Mouse (Mus musculus) hindbrain, embryonic 16.5 days (tissue): Measurements from ENCODE around the gene Mlh1. TPM values are rescaled to one million over a fixed set of nuclear protein-coding genes. Genes with fewer than 3 reads are reported as not detected.

Experiments used
- ATAC-seq: fragments of 200-750 bp; cut with Nextera tagmentation; 2 replicates; pipeline ENCODE4 v1.8.0; 2017; ENCODE audit warnings: moderate TSS enrichment, moderate library complexity
- H3K27ac ChIP-seq: fragments of 300-500 bp; sonication (generic); 2 replicates; pipeline ENCODE4 v1.5.1; 2014; ENCODE audit warnings: low read depth, mild to moderate bottlenecking, control low read depth, low read length, moderate library complexity
- H3K27me3 ChIP-seq: fragments of 300-500 bp; sonication (generic); replicated peaks from 2 replicates; pipeline ENCODE4 v1.6.1; 2014; ENCODE audit warnings: low read length; ENCODE audit not compliant: control insufficient read depth, insufficient read depth
- H3K36me3 ChIP-seq: fragments of 300-500 bp; sonication (generic); 2 replicates; pipeline ENCODE4 v1.6.1; 2014; ENCODE audit warnings: mild to moderate bottlenecking, low read length, moderate library complexity, mixed read lengths; ENCODE audit not compliant: control insufficient read depth, insufficient read depth
- H3K4me1 ChIP-seq: fragments of 300-500 bp; sonication (generic); 2 replicates; pipeline ENCODE4 v1.6.1; 2014; ENCODE audit warnings: low read depth, low read length; ENCODE audit not compliant: control insufficient read depth, insufficient read depth
- H3K4me2 ChIP-seq: fragments of 300-500 bp; sonication (generic); 2 replicates; pipeline ENCODE4 v1.6.1; 2014; ENCODE audit warnings: mild to moderate bottlenecking, low read length, control low read depth, moderate library complexity
- H3K4me3 ChIP-seq: fragments of 300-500 bp; sonication (generic); 2 replicates; pipeline ENCODE4 v1.5.1; 2014; ENCODE audit warnings: mild to moderate bottlenecking, low read length, control low read depth, moderate library complexity
- H3K9ac ChIP-seq: fragments of 300-500 bp; sonication (generic); 2 replicates; pipeline ENCODE4 v1.6.1; 2014; ENCODE audit warnings: low read depth, mild to moderate bottlenecking, control low read depth, low read length, moderate library complexity
- H3K9me3 ChIP-seq: fragments of 300-500 bp; sonication (generic); 2 replicates; pipeline ENCODE4 v1.6.1; 2014; ENCODE audit warnings: mild to moderate bottlenecking, low read length, moderate library complexity; ENCODE audit not compliant: control insufficient read depth
- WGBS: fragments of 180-500 bp; shearing (Covaris S2); extraction: QIAGEN DNeasy Blood & Tissue Kit; methylation state at CpG from one replicate; pipeline ENCODE4 v1.1.7; 2014; 5-methylcytosine and 5-hydroxymethylcytosine counted together
- polyA plus RNA-seq: library from polyadenylated mRNA; unstranded; fragments of >200 nt; fragmentation: Nextera tagmentation; extraction: Ambion mirVana; gene quantifications from 2 replicates; pipeline ENCODE4 v1.2.1, GENCODE M21; 2015

Gene Mlh1
- polyA plus RNA-seq, 1 experiment from 2014 or later: 25.5 TPM

DNA sequence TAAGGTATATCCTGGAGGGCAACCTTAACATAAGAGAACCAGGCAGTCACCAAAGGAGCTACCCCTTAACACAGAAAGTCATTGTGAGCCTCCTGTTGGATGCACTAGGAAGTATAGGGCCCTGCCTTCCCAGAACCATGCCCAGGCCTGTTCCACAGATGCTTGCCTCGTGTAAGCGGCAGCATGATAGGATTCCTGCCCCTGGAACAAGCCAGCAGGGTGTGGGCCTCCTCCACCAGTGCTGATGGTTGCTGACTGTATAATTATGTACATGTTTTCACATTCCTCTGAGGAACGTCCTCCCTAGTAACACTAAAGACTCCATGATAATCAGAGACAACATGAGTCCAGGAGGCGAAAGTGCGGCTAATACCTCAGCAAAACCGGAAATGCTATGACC lies 28.2 kb downstream of the Mlh1 start:
- ATAC-seq: no peak
- no peak overlapping the region for H3K4me3 ChIP-seq
- no peak overlapping the region for H3K27ac ChIP-seq
- H3K36me3 ChIP-seq: peaks cover 18% of the 10 kb centered on the region
- no peak overlapping the region for H3K4me2 ChIP-seq
- H3K9me3 ChIP-seq: no peaks in the 10 kb centered on the region
- H3K4me1 ChIP-seq: no peaks in the 10 kb centered on the region
- no peaks in the 10 kb centered on the region for H3K27me3 ChIP-seq
- H3K9ac ChIP-seq: no peak overlapping the region
- 83% methylated on average over 6 of the region's 6 CpGs for WGBS

- no peak overlapping the region for H3K4me2 ChIP-seq
- H3K27me3 ChIP-seq: no peaks in the 10 kb centered on the region
- no peaks in the 10 kb centered on the region for H3K9me3 ChIP-seq
- no peak for ATAC-seq
- peaks cover 23% of the 10 kb centered on the region for H3K36me3 ChIP-seq
- H3K4me1 ChIP-seq: no peaks in the 10 kb centered on the region
- 86% methylated on average over 4 of the region's 4 CpGs for WGBS
- H3K27ac ChIP-seq: no peak overlapping the region
- H3K4me3 ChIP-seq: no peak overlapping the region
- no peak overlapping the region for H3K9ac ChIP-seq
These were observed 31.8 kb downstream of the Mlh1 start for GRCm38 (mm10) chr9:111239821-111240220.

DNA sequence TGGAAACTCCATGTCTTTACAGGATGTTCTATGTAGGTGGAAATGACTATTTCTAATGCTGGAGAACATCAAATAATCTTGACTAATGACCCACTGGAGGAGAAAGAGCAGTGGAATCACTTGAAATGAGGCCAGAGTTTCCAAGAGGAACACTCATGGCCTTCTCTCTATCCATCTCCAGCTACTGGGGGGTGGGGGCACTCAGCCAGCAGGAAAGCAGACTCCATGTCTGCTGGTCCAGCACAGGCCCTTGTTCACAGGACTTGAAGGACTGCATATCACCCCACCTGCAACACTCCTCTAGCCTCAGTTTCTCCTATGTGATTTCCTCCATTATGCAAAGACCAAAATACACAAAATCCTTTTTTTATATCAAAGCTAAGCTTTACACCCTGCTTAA lies 33.9 kb downstream of the Mlh1 start:
- H3K4me1 ChIP-seq: no peaks in the 10 kb centered on the region
- ATAC-seq: no peak
- H3K9ac ChIP-seq: no peak overlapping the region
- H3K4me3 ChIP-seq: no peak overlapping the region
- H3K36me3 ChIP-seq: peaks cover 25% of the 10 kb centered on the region
- no peak overlapping the region for H3K27ac ChIP-seq
- no peaks in the 10 kb centered on the region for H3K27me3 ChIP-seq
- no peak overlapping the region for H3K4me2 ChIP-seq
- no peaks in the 10 kb centered on the region for H3K9me3 ChIP-seq

GRCm38 (mm10) chr9:111234701-111235100 lies 36.9 kb downstream of the Mlh1 start:
- Histone ChIP-seq H3K9me3 (no peaks in the 10 kb centered on the region), H3K27ac (no peak overlapping the region), H3K4me3 (no peak overlapping the region), H3K4me1 (no peaks in the 10 kb centered on the region), H3K4me2 (no peak overlapping the region), H3K9ac (no peak overlapping the region), H3K36me3 (peaks cover 22% of the 10 kb centered on the region), H3K27me3 (no peaks in the 10 kb centered on the region)
- ATAC-seq: no peak
- WGBS: 89% methylated on average over 9 of the region's 9 CpGs

DNA sequence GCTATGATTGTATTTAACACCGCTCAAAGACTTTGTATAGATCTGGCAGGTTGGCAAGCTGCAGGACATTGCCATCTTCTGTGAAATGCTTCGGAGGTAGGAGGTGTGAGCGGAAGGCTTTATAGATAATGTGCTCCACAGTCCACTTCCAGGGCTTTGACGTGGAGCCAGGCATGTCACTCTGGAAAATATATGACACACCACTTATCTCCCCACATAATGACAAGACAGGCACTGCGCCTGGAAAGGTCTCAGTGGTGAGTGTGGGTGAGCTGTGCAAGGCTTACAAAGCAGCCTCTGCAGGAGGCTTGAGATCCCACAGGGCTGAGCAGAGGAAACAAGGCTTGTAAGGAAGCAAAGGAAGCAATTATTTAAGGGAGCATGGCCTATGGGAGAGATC lies 43.1 kb downstream of the Mlh1 start:
- H3K4me1 ChIP-seq: no peaks in the 10 kb centered on the region
- H3K4me3 ChIP-seq: no peak overlapping the region
- peaks cover 20% of the 10 kb centered on the region; the same call in 1 of the 2 replicates for H3K36me3 ChIP-seq
- no peak overlapping the region for H3K4me2 ChIP-seq
- no peaks in the 10 kb centered on the region for H3K27me3 ChIP-seq
- no peak overlapping the region for H3K9ac ChIP-seq
- WGBS: 87% methylated on average over 5 of the region's 5 CpGs
- H3K27ac ChIP-seq: no peak overlapping the region
- no peaks in the 10 kb centered on the region for H3K9me3 ChIP-seq
- ATAC-seq: no peak

DNA sequence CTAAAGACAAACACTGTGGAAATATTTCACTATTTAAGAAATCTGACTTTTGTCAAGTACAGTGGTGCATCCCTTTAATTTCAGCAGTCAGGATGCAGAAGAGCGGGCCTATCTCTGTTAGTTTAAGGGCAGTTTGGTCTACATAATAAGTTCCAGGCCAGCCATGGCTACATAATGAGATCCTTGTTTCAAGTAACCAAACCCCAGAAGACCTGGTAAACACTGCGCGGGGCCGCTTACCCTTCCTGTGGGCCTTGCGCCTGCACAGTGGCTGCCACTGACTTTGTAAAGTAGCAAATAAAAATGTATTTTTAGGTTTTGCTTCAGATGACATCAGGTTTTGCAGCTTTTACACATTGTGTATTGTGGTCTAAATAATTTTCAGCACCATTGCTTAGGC lies 48.2 kb downstream of the Mlh1 start:
- ATAC-seq: no peak
- no peak overlapping the region for H3K9ac ChIP-seq
- no peak overlapping the region for H3K4me3 ChIP-seq
- no peaks in the 10 kb centered on the region for H3K9me3 ChIP-seq
- no peaks in the 10 kb centered on the region for H3K4me1 ChIP-seq
- no peak overlapping the region for H3K4me2 ChIP-seq
- no peak overlapping the region for H3K27ac ChIP-seq
- peaks cover 17% of the 10 kb centered on the region; the same call in 1 of the 2 replicates for H3K36me3 ChIP-seq
- 92% methylated on average over 5 of the region's 5 CpGs for WGBS
- H3K27me3 ChIP-seq: no peaks in the 10 kb centered on the region

GRCm38 (mm10) chr9:111221580-111221979 lies 50.0 kb downstream of the Mlh1 start:
- Histone ChIP-seq H3K27me3 (no peaks in the 10 kb centered on the region), H3K36me3 (peaks cover 13% of the 10 kb centered on the region), H3K4me1 (no peaks in the 10 kb centered on the region), H3K4me3 (no peak overlapping the region), H3K4me2 (no peak overlapping the region), H3K27ac (no peak overlapping the region), H3K9me3 (no peaks in the 10 kb centered on the region), H3K9ac (no peak overlapping the region)
- ATAC-seq: no peak
- 100% methylated on average over 1 of the region's 1 CpGs for WGBS

GRCm38 (mm10) chr9:111220551-111221080 lies 51.0 kb downstream of the Mlh1 start:
- WGBS: 94% methylated on average over 5 of the region's 5 CpGs
- Histone ChIP-seq H3K4me1 (no peaks in the 10 kb centered on the region), H3K27ac (no peak overlapping the region), H3K9me3 (no peaks in the 10 kb centered on the region), H3K4me2 (no peak overlapping the region), H3K36me3 (peaks cover 12% of the 10 kb centered on the region), H3K9ac (no peak overlapping the region), H3K4me3 (no peak overlapping the region), H3K27me3 (no peaks in the 10 kb centered on the region)
- ATAC-seq: no peak

DNA sequence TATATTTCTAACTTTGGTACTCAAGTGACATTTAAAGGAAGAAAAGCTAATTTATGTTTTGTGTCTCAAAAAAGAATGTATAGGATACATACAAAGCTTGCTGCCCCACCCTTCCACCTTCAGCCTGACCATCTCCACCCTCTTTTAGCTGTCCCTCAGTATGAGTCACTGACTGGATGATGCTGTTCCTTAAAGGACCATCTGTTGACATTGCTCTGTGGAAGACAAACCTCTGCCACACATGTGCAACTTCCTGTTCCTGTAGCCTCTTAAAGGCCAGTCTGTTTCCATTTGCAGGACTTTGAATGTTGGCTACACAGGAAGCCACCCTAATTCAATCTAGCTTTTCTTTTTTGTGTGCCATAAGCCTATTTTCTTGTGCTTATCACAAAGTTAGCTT lies 55.2 kb downstream of the Mlh1 start:
- H3K4me3 ChIP-seq: no peak overlapping the region
- no peak overlapping the region for H3K9ac ChIP-seq
- H3K4me2 ChIP-seq: no peak overlapping the region
- no peaks in the 10 kb centered on the region for H3K27me3 ChIP-seq
- no peaks in the 10 kb centered on the region for H3K4me1 ChIP-seq
- no peak overlapping the region for H3K27ac ChIP-seq
- H3K36me3 ChIP-seq: peaks cover 8% of the 10 kb centered on the region; the same call in 1 of the 2 replicates
- no peaks in the 10 kb centered on the region for H3K9me3 ChIP-seq
- no peak for ATAC-seq

- no peaks in the 10 kb centered on the region for H3K27me3 ChIP-seq
- 74% methylated on average over 6 of the region's 6 CpGs for WGBS
- no peaks in the 10 kb centered on the region for H3K4me1 ChIP-seq
- no peak overlapping the region for H3K4me2 ChIP-seq
- H3K36me3 ChIP-seq: peaks cover 8% of the 10 kb centered on the region
- H3K9ac ChIP-seq: no peak overlapping the region
- ATAC-seq: no peak
- no peaks in the 10 kb centered on the region for H3K9me3 ChIP-seq
- no peak overlapping the region for H3K27ac ChIP-seq
- H3K4me3 ChIP-seq: no peak overlapping the region
These were observed 58.1 kb downstream of the Mlh1 start for GRCm38 (mm10) chr9:111213501-111213900.
